Mouse (Mus musculus) CD4-positive, CD25-positive, alpha-beta regulatory T cell (primary cell): ENCODE measurements around the gene Trpt1. TPM values are rescaled to one million over a fixed set of nuclear protein-coding genes. Genes with fewer than 3 reads are reported as not detected.

Experiments used
- polyA plus RNA-seq: library from polyadenylated mRNA; unstranded; fragments of 100-300 nt; shearing (Covaris generic); gene quantifications from one replicate; pipeline ENCODE4 v1.2.1, GENCODE M21; 2017

Gene Trpt1
- polyA plus RNA-seq = 5.3 TPM

GRCm38 (mm10) chr19:6996006-6996405 lies at the start of gene Trpt1, which contains the start of gene Nudt22:
Gene Trpt1 (plus strand): TSS chr19:6996131.
Gene Nudt22 (minus strand): TSS chr19:6996117.

DNA sequence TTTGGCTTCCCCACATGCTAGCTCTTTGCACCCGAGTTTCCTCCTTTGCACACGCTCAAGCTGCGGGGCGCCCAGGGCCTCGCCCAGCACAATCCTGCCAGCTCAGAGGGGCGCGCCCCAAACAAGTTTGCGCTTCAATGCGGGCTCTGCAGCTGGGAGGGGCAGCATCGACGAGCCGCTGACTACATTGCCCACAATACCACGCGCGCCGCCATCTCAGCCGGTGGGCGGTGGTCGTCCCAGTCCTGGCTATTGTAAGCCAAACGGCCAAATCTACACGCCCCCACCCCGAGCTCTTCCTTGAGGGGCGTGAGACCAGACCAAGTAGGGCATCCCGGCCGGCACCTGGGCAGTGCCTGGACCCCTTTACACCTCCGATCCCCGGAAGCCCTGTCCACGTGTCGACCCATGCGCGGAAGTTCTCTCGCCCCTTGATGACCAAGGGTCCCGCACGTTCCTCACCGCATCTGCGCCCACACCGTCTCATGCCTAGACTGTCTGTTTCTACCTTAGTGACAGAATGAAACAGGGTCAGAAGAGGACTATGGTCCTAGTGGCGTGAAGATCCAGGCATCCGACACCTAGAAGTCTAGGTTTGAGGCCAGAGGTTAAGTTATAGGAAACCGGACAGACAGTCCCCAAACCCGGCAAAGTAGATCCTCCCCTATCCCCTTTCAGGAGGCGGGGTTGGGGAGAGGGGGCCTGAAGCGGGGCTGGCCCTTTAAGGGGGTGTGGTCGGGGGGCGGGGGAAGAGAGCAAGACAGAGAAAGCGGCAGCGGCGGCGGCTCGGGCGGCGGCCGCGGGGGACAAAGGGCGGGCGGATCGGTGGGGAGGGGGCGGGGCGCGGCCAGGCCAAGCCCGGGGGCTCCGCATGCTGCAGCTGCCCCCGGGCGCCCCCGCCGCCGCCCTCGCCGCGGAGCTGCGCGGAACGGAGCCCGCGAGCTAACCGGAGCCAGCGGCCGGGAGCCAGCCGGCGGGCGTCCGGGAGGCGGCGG lies 21.4 kb upstream of the Trpt1 start, which contains the start of gene Ppp1r14b:
TSS of gene Ppp1r14b (plus strand) at position 758 of the 995 bp plus-strand sequence.

DNA sequence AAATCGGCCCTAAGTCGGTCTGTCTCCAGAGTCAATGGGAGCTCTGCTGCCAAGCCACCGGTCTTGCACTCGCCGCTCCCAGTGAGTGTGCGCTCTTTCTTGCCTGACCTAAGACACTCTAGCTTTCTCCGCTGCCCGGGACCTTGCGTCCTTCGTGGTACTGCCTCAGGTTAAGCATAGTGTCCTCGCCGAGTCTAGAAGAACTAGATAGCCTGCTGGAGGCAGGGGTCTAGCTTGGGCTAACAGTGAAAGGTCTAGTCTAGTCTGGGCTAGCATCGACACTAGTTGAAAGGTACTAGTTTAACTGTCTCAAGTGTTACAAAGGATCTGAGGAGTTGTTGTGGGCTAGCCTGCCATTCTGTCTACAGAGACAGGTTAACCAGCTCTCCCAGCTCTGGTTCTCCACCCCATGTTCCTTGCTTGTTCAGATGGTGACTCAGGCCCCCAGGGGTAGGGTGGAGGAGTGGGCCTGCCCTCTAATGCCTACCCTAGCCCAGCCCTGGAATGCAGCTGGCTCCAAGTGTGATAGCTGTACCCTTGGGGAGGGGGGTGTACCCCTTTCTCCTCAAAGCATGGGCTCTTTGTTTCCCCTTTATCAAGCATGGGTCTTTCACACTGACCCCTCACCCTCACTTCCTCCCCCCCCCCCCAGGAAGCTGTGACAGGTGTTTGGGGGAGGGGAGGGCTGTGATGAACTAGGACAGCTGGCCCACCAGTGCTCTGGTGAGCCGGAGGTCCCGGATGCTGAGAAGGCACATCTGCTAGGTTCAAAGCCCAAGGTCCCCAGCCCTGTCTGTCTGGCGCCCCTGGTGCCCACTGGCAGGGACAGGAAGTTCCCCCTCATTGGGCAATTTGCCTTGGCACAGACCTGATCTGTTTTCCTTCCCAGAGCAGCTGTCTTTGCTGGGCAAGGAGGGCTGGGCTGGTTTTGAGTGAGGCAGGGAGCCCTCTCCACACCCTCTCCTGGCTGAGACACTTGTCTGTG lies 20.1 kb upstream of the Trpt1 start, which contains the start of gene Plcb3:
TSS of gene Plcb3 (minus strand) at position 934 of the 985 bp plus-strand sequence.

DNA sequence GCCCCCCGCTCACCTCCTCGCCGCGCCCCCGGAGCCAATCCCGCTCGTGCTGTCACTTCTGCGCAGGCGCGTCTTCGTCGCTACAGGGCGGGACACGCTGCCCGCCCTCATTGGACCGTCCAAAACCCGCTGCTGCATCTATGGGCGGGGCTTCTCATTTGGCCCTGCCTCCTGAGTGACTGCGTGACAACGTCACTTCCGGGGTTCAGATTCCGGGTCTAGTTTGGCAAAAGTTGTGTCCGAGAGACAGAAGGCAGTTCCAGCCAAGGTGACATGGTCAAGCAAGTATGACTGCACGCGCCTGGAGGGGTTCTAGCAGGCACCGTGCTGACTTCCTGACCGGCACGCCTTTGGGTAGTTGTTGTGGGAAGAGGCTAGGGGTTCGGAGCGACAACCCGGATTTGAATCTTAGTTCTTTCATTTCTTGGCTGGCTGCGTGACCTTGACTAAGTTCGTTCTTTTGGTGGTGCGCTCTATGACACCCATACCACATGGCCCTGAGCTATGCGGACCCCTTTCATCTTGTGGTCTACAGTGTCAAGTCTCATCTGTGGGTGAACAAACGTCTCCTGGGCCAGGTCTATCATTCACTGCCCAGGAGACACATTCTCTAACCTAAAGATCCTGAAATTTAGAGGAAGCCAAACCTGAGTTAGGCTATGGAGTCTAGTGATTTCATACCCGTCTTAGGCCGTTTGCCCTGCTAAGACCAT lies 15.4 kb upstream of the Trpt1 start, which contains the start of gene Fkbp2:
TSS of gene Fkbp2 (minus strand) at position 121 of the 713 bp plus-strand sequence.

GRCm38 (mm10) chr19:6987061-6987903 lies 8.6 kb upstream of the Trpt1 start, which contains the start of gene Vegfb:
Gene Vegfb (minus strand): TSS chr19:6987651.

GRCm38 (mm10) chr19:6992011-6992858 lies 3.7 kb upstream of the Trpt1 start, which contains the start of gene Dnajc4:
Gene Dnajc4 (minus strand): TSS chr19:6992572.

DNA sequence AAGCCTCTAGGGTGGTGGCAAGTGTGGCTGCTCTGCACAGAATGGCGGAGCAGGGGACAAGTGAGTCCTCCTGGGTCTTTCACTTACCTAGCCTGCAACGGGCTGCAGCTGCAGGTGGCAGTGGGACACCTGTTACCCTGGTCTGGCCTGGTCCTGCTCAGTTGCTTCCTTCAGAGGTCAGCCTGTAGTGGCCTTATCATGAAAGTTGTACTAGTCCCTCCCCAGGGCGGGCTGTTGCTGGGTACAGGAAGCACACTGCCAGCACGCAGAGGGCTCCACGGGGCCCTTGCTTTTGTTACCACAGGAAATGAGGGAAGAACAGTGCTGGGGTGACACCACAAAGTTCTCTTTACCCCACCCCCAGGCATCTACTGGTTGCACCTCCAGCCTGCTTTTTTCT lies 23.3 kb downstream of the Trpt1 start, which contains the start of gene Fermt3:
TSS of gene Fermt3 (minus strand) at position 279 of the 400 bp plus-strand sequence.

GRCm38 (mm10) chr19:7039841-7040636 lies 44.1 kb downstream of the Trpt1 start, which contains the start of gene Stip1:
Gene Stip1 (minus strand): TSS chr19:7039967.

Other genes with a start within 250 kb of the Trpt1 start
- 45.6 TPM for gene Rps6ka4, start 155.5 kb upstream of the Trpt1 start, polyA plus RNA-seq
- gene Ccdc88b, start 137.9 kb upstream of the Trpt1 start, polyA plus RNA-seq = 46.8 TPM
- gene Trmt112, start 86.4 kb upstream of the Trpt1 start, polyA plus RNA-seq = 169 TPM
- gene Prdx5, start 86.0 kb upstream of the Trpt1 start, polyA plus RNA-seq = 240 TPM
- 24.5 TPM for gene Esrra, start 74.3 kb upstream of the Trpt1 start, polyA plus RNA-seq
- gene Catsperz, start 70.8 kb upstream of the Trpt1 start, polyA plus RNA-seq = not detected
- gene Kcnk4, start 61.6 kb upstream of the Trpt1 start, polyA plus RNA-seq = 0.26 TPM
- 31.7 TPM for gene Bad, start 54.3 kb upstream of the Trpt1 start, polyA plus RNA-seq
- 15.2 TPM for gene Gpr137, start 53.7 kb upstream of the Trpt1 start, polyA plus RNA-seq
- 185 TPM for gene Ppp1r14b, start 21.2 kb upstream of the Trpt1 start, polyA plus RNA-seq
- gene Plcb3, start 19.7 kb upstream of the Trpt1 start, polyA plus RNA-seq = 30.8 TPM
- gene Fkbp2, start 15.6 kb upstream of the Trpt1 start, polyA plus RNA-seq = 40.8 TPM
- 9.3 TPM for gene Vegfb, start 8.5 kb upstream of the Trpt1 start, polyA plus RNA-seq
- gene Dnajc4, start 3.6 kb upstream of the Trpt1 start, polyA plus RNA-seq = 57.7 TPM
- gene Nudt22, start within 50 bp of the Trpt1 start, polyA plus RNA-seq = 25.7 TPM
- gene Fermt3, start 23.3 kb downstream of the Trpt1 start, polyA plus RNA-seq = 376 TPM
- gene Stip1, start 43.8 kb downstream of the Trpt1 start, polyA plus RNA-seq = 163 TPM
- gene Macrod1, start 60.7 kb downstream of the Trpt1 start, polyA plus RNA-seq = 26.0 TPM
- gene Flrt1, start 109.6 kb downstream of the Trpt1 start, polyA plus RNA-seq = 0.04 TPM
- 70.4 TPM for gene Otub1, start 210.2 kb downstream of the Trpt1 start, polyA plus RNA-seq
- 389 TPM for gene Cox8a, start 221.5 kb downstream of the Trpt1 start, polyA plus RNA-seq
- 51.0 TPM for gene Naa40, start 245.1 kb downstream of the Trpt1 start, polyA plus RNA-seq